Mouse (Mus musculus): ENCODE results near the gene Myo7a. TPM values are rescaled to one million over a fixed set of nuclear protein-coding genes. Genes with fewer than 3 reads are reported as not detected.
A peak's percentile ranks its signal among the peaks of the same experiment; 100 is the strongest.

Gene Myo7a
- polyA plus RNA-seq, 1 experiment from 2014 or later, result 18.9 TPM

DNA sequence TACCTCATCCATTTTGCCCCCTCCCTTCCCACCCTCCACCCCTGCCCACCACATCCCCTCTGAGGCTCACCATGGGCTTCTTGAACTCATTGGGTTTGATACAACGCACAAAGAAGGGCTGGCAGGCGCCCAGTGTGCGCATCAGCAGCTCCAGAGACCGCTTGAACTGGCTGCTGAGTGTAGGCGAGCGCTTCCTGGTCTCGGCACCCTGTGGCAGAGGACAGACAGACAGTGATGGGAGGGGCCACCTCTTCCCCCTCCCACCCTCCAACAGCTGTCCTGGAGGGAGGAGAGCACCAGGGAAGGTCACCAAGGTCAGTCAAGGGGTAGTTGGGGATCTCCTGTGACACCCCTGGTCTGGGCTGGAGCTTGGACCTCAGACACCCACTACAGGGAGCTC lies 34.0 kb downstream of the Myo7a start:
- H3K27ac ChIP-seq, result no peak overlapping the region
- peaks cover 22% of the 10 kb centered on the region for H3K4me1 ChIP-seq
- no peaks in the 10 kb centered on the region for H3K9me3 ChIP-seq
- no peak overlapping the region for H3K9ac ChIP-seq
- no peak overlapping the region for H3K4me3 ChIP-seq (replicated peaks)
- H3K4me2 ChIP-seq, result no peak overlapping the region
- no peaks in the 10 kb centered on the region for H3K27me3 ChIP-seq
- 87% methylated on average over 7 of the region's 7 CpGs for WGBS
- no peak for ATAC-seq (ENCODE audit: low FRiP score)
- H3K36me3 ChIP-seq (replicated peaks), result no peaks in the 10 kb centered on the region

- Histone ChIP-seq H3K9ac (no peak overlapping the region), H3K27me3 (no peaks in the 10 kb centered on the region), H3K9me3 (no peaks in the 10 kb centered on the region), H3K4me2 (no peak overlapping the region), H3K4me1 (peaks cover 22% of the 10 kb centered on the region), H3K27ac (no peak overlapping the region), H3K36me3 (replicated peaks) (no peaks in the 10 kb centered on the region), H3K4me3 (replicated peaks) (no peak overlapping the region)
- no peak for ATAC-seq (ENCODE audit: low FRiP score)
- 66% methylated on average over 12 of the region's 12 CpGs for WGBS
These were observed 34.6 kb downstream of the Myo7a start for GRCm38 (mm10) chr7:98084541-98085293.

DNA sequence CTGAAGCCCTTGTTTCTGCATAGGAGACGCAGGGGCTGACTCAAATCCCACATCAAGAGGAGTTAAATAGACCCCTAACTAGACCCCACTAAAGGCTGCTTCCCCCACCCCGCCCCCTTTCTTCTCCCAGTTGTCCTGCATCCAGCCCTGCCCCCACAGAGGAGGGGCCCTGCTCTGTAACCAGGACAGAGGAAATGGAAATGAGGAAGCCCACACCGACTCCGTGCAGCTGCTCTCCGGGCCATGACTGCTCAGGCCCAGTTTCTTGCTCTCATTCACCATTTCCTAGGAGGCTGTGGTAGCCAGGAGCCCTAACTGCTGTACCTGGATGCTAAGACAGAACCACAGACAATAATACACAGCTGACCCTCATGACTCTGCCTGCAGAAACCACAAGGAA lies 36.9 kb downstream of the Myo7a start:
- H3K4me3 ChIP-seq (replicated peaks), result no peak overlapping the region
- peaks cover 22% of the 10 kb centered on the region for H3K4me1 ChIP-seq
- ATAC-seq (ENCODE audit: low FRiP score), result peak; percentile 74
- 12% methylated on average over 5 of the region's 5 CpGs for WGBS
- no peaks in the 10 kb centered on the region for H3K9me3 ChIP-seq
- H3K36me3 ChIP-seq (replicated peaks), result peaks cover 4% of the 10 kb centered on the region; the same call in 1 of the 2 replicates
- H3K4me2 ChIP-seq, result no peak overlapping the region
- no peak overlapping the region for H3K27ac ChIP-seq
- H3K9ac ChIP-seq, result peak overlapping the region; percentile 17; the same call in 1 of the 2 replicates
- H3K27me3 ChIP-seq, result no peaks in the 10 kb centered on the region

DNA sequence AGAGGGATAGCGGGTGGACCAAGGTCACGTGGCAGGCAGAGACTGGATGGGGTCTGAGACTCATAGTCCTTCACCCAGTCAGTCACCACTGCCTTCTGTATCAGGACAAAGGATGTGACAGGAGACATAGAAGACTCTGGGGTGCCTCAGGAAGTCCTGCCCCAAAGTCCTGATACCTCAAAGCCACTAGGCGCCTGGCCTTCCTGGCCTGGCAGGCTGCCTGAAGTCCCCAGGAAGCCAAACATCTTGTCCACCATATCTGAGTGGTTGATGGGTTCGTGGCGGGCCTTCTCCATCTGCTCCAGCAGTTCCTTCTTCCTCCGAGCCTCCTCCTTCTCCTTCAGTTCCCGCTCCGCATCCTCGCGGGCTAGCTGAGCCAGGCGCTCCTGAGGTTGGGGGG lies 41.9 kb downstream of the Myo7a start:
- Histone ChIP-seq H3K4me3 (replicated peaks) (no peak overlapping the region), H3K27ac (no peak overlapping the region), H3K9ac (no peak overlapping the region), H3K27me3 (no peaks in the 10 kb centered on the region), H3K4me2 (no peak overlapping the region), H3K9me3 (no peaks in the 10 kb centered on the region), H3K36me3 (replicated peaks) (peaks cover 23% of the 10 kb centered on the region), H3K4me1 (peaks cover 7% of the 10 kb centered on the region)
- ATAC-seq (ENCODE audit: low FRiP score), result no peak
- WGBS, result 89% methylated on average over 11 of the region's 11 CpGs

GRCm38 (mm10) chr7:98071620-98072019 lies 47.7 kb downstream of the Myo7a start:
- H3K4me1 ChIP-seq, result no peaks in the 10 kb centered on the region
- H3K9ac ChIP-seq, result no peak overlapping the region
- peaks cover 13% of the 10 kb centered on the region for H3K36me3 ChIP-seq (replicated peaks)
- H3K27ac ChIP-seq, result no peak overlapping the region
- H3K4me2 ChIP-seq, result no peak overlapping the region
- no peaks in the 10 kb centered on the region for H3K9me3 ChIP-seq
- no peak overlapping the region for H3K4me3 ChIP-seq (replicated peaks)
- no peaks in the 10 kb centered on the region for H3K27me3 ChIP-seq
- WGBS, result 34% methylated on average over 5 of the region's 5 CpGs
- peak; percentile 57; the same call in 1 of the 2 replicates for ATAC-seq (ENCODE audit: low FRiP score)

DNA sequence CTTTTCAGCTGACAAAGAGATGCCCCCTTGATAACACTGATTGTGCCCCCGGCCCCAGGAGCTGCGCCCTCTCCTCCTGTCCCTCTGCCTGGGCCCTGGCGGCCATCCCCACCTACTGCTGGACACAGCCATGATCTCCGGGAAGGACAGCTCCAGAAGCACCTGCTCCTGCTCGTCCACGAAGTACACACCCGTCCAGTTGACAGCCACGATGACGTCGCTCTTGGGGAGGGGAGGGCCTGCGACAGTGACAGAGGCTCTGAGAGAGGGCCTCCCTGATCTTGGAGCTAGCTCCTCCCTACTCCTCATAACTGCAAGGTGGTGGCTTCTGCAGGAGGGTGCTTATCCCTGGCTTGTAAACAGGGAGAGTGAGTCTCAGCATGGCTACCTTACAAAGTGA lies 53.1 kb downstream of the Myo7a start:
- no peak overlapping the region for H3K27ac ChIP-seq
- ATAC-seq (ENCODE audit: low FRiP score), result no peak
- no peak overlapping the region for H3K9ac ChIP-seq
- H3K9me3 ChIP-seq, result no peaks in the 10 kb centered on the region
- H3K4me1 ChIP-seq, result no peaks in the 10 kb centered on the region
- H3K36me3 ChIP-seq (replicated peaks), result no peaks in the 10 kb centered on the region; the same call in 1 of the 2 replicates
- no peaks in the 10 kb centered on the region for H3K27me3 ChIP-seq
- no peak overlapping the region for H3K4me2 ChIP-seq
- WGBS, result 90% methylated on average over 11 of the region's 11 CpGs
- H3K4me3 ChIP-seq (replicated peaks), result no peak overlapping the region

GRCm38 (mm10) chr7:98054942-98055341 lies 64.4 kb downstream of the Myo7a start:
- Histone ChIP-seq H3K4me2 (no peak overlapping the region), H3K4me1 (no peaks in the 10 kb centered on the region), H3K27me3 (no peaks in the 10 kb centered on the region), H3K4me3 (replicated peaks) (no peak overlapping the region), H3K27ac (no peak overlapping the region), H3K9ac (no peak overlapping the region), H3K9me3 (no peaks in the 10 kb centered on the region), H3K36me3 (replicated peaks) (no peaks in the 10 kb centered on the region)
- no peak for ATAC-seq (ENCODE audit: low FRiP score)
- WGBS, result 86% methylated on average over 8 of the region's 8 CpGs

DNA sequence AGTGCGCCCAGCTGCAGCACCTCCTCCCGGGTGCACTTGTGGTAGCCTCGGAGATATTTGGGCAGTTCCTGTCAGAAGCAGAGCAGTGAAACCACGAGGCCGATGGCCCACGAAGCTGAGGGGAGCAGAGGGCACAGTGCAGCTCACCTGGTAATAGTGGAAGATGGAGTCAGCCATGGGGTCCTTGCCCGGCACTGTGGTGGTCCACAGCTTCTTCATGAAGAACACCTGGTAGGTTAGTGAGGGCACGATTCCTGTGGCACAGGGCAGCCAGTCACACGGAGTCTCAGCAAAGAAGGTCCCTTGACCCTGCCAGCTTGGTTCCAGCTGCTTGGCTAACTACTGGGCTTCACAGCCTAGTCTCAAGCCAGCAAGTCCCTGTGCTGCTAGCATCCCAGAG lies 64.9 kb downstream of the Myo7a start:
- no peak for ATAC-seq (ENCODE audit: low FRiP score)
- Histone ChIP-seq H3K27ac (no peak overlapping the region), H3K27me3 (no peaks in the 10 kb centered on the region), H3K4me1 (no peaks in the 10 kb centered on the region), H3K9me3 (no peaks in the 10 kb centered on the region), H3K36me3 (replicated peaks) (no peaks in the 10 kb centered on the region), H3K9ac (no peak overlapping the region), H3K4me3 (replicated peaks) (no peak overlapping the region), H3K4me2 (no peak overlapping the region)
- WGBS, result 91% methylated on average over 9 of the region's 9 CpGs

DNA sequence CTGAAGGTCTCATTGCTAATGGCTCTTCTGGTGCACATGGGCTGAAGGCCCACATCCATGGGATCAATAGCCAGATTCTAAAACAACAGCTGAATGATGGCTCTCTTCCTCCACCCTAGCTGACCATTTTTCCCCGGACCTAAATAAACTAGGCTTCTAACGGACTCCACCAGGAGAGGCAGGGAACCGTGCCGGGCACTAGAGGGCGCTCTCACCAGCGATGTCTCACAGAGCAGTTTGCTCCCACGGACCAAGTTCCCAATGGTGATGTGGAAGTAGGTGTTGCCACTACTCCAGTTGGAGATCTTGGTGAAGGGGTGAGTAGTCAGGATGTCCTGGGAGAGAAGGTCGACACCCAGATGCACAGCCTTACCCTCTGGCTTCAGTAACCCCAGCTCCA lies 67.3 kb downstream of the Myo7a start:
- no peak overlapping the region for H3K9ac ChIP-seq
- no peaks in the 10 kb centered on the region for H3K4me1 ChIP-seq
- WGBS, result 20% methylated on average over 8 of the region's 8 CpGs
- ATAC-seq (ENCODE audit: low FRiP score), result 0 out of 2 replicates have a peak, but pooled peaks have one; percentile 17
- no peak overlapping the region for H3K27ac ChIP-seq
- no peaks in the 10 kb centered on the region for H3K9me3 ChIP-seq
- H3K4me2 ChIP-seq, result no peak overlapping the region
- H3K36me3 ChIP-seq (replicated peaks), result no peaks in the 10 kb centered on the region
- no peaks in the 10 kb centered on the region for H3K27me3 ChIP-seq
- H3K4me3 ChIP-seq (replicated peaks), result no peak overlapping the region

DNA sequence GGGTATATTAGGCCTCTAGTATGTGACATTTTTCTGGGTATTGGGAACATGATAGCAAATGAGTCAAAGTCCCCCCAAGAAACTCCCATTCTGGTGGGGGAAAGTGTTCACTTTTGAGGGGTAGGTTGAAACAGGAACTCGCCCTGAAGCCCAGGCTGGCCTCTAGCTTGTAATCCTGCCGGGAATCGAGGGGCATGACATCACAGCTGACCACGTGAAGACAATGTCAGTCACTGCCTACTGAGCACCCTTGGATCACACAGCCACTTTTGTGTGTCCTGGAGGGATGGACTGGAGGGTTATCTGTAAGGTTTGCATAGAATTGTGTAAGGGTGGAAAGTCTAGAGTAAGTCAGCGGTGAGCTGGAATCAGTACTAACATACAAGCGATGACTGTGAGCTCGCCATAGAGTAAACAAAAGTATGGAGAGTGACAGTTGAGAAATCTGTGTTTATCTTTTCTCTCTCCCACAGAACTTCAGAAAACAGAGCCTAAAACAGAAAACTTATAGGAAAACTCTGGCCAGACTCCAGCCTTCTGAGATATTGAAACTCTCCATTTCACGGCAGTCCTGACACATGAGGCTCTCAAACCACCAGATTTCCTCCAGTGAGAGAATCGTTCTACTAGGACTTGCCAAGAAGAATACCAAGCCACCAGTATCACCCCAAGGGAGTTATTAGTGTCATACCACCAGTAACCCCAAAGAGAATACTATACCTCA lies 71.1 kb downstream of the Myo7a start:
- no peak overlapping the region for H3K27ac ChIP-seq
- no peaks in the 10 kb centered on the region for H3K9me3 ChIP-seq
- 86% methylated on average over 9 of the region's 9 CpGs for WGBS
- no peaks in the 10 kb centered on the region for H3K4me1 ChIP-seq
- no peak overlapping the region for H3K4me2 ChIP-seq
- no peak for ATAC-seq (ENCODE audit: low FRiP score)
- H3K9ac ChIP-seq, result no peak overlapping the region
- no peaks in the 10 kb centered on the region for H3K27me3 ChIP-seq
- H3K36me3 ChIP-seq (replicated peaks), result no peaks in the 10 kb centered on the region
- no peak overlapping the region for H3K4me3 ChIP-seq (replicated peaks)

DNA sequence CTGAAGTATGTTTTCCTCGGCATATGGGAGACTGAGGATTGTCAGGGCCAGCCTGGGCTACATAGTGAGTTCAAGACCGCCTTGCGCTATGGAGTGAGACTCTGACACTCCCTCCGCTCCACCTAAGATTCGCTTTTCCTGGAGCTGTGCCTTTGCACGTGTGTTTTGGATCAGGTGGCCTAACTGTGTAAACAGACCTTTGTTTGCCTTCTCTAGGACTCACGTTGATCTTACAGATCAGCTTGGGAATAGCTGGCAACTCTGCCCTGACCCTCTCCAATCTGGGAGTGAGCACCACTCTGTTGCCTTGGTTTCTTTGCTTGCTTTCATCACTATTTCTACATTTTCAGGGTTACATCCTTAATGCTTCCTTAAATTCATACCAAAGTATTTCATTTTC lies 116.7 kb downstream of the Myo7a start:
- Histone ChIP-seq H3K36me3 (replicated peaks) (no peaks in the 10 kb centered on the region), H3K27ac (no peak overlapping the region), H3K9ac (no peak overlapping the region), H3K27me3 (no peaks in the 10 kb centered on the region), H3K4me3 (replicated peaks) (no peak overlapping the region), H3K4me1 (peaks cover 5% of the 10 kb centered on the region; the same call in 1 of the 2 replicates), H3K9me3 (no peaks in the 10 kb centered on the region), H3K4me2 (no peak overlapping the region)
- 81% methylated on average over 7 of the region's 7 CpGs for WGBS
- no peak for ATAC-seq (ENCODE audit: low FRiP score)
